Mouse (Mus musculus) heart, postnatal 0 days (tissue): Measurements from ENCODE around the gene Celf6.

Experiments used
- CTCF ChIP-seq: IDR thresholded peaks from 2 replicates; pipeline ENCODE4 v1.5.1; 2016; ENCODE audit warnings: antibody characterized with exemption, control low read depth, low read depth
- EP300 ChIP-seq: IDR thresholded peaks from 2 replicates; pipeline ENCODE4 v1.6.1; 2016; ENCODE audit warnings: antibody characterized with exemption, low read depth

- TF ChIP-seq EP300 (no peak), CTCF (no peak)
Observed at GRCm38 (mm10) chr9:59548961-59549487, 28.7 kb upstream of the Celf6 start.
